In the genomic region with DNA sequence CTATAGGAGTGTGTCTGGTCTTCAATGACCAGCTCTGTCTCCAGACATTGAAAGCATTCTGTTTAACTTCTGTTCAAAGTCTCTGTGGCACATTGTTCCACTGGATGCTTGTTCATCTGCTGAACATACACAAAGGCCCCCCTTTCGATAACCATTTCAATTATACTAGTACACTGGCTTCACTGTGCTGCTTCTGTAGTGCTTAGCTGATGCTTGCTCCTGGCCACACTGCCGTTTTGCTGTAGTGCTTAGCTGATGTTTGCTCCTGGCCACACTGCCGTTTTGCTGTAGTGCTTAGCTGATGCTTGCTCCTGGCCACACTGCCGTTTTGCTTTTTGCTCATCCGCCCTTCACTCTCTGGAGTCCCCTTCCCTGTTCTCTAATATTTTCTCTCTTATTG, we compare ENCODE assay signal across 10 mouse cellular contexts. TPM values are rescaled to one million over a fixed set of nuclear protein-coding genes. Genes with fewer than 3 reads are reported as not detected.
DNase-seq lines count a peak whose midpoint lies in the region; ATAC-seq lines count a peak whose summit lies in the region.
"Had no signal": no experiment of that assay in that cellular context is flagged by ENCODE, and none has a peak within 500 bp of the region (broad histone marks: within the 10 kb centered on the region; RNA-seq: fewer than 3 reads in every experiment).

No protein-coding gene starts in this region.

- H3K27ac ChIP-seq in forebrain, embryonic 12.5 days = 0 out of 2 replicates have a peak overlapping the region, but pooled peaks have one; percentile 19
- no peak overlapping the region for H3K27ac ChIP-seq in forebrain, embryonic 13.5 days
- peak overlapping the region; percentile 4; the same call in 1 of the 2 replicates for H3K27ac ChIP-seq in hindbrain, embryonic 10.5 days
- H3K27ac ChIP-seq in hindbrain, embryonic 12.5 days = no peak overlapping the region

- no peak overlapping the region for H3K9ac ChIP-seq in forebrain, embryonic 12.5 days
- H3K9ac ChIP-seq in forebrain, embryonic 13.5 days = no peak overlapping the region
- no peak overlapping the region for H3K9ac ChIP-seq in hindbrain, embryonic 12.5 days

- H3K9me3 ChIP-seq in forebrain, embryonic 12.5 days = no peaks in the 10 kb centered on the region
- no peaks in the 10 kb centered on the region for H3K9me3 ChIP-seq in forebrain, embryonic 13.5 days (replicated peaks)
- no peaks in the 10 kb centered on the region for H3K9me3 ChIP-seq in hindbrain, embryonic 10.5 days
- no peaks in the 10 kb centered on the region for H3K9me3 ChIP-seq in hindbrain, embryonic 12.5 days (replicated peaks)

- no peak for DNase-seq in hindbrain, embryonic 10.5 days (ENCODE audit: low spot score)
- peak; percentile 21 for DNase-seq in retina, postnatal 1 day
- no peak for DNase-seq in retina, embryonic 14.5 days (ENCODE audit: low spot score)
- no peak for DNase-seq in yolk sac, embryonic 10.5 days (ENCODE audit: low spot score)
- no peak for DNase-seq in layer of hippocampus, adult 9-11 months
- DNase-seq: cerebellum, postnatal 10 days; lung, adult 2 months had no signal

- peaks cover 17% of the 10 kb centered on the region for H3K4me1 ChIP-seq in forebrain, embryonic 12.5 days
- peaks cover 22% of the 10 kb centered on the region for H3K4me1 ChIP-seq in forebrain, embryonic 13.5 days
- peaks cover 8% of the 10 kb centered on the region for H3K4me1 ChIP-seq in hindbrain, embryonic 10.5 days (replicated peaks)
- H3K4me1 ChIP-seq in hindbrain, embryonic 12.5 days = peaks cover 13% of the 10 kb centered on the region

- no peaks in the 10 kb centered on the region for H3K27me3 ChIP-seq in forebrain, embryonic 12.5 days
- no peaks in the 10 kb centered on the region for H3K27me3 ChIP-seq in forebrain, embryonic 13.5 days
- no peaks in the 10 kb centered on the region for H3K27me3 ChIP-seq in hindbrain, embryonic 10.5 days (ENCODE audit: insufficient read depth, poor library complexity, severe bottlenecking)
- no peaks in the 10 kb centered on the region for H3K27me3 ChIP-seq in hindbrain, embryonic 12.5 days

- H3K36me3 ChIP-seq in forebrain, embryonic 12.5 days (replicated peaks) = no peaks in the 10 kb centered on the region
- no peaks in the 10 kb centered on the region for H3K36me3 ChIP-seq in forebrain, embryonic 13.5 days (ENCODE audit: poor library complexity, severe bottlenecking)
- H3K36me3 ChIP-seq in hindbrain, embryonic 10.5 days = no peaks in the 10 kb centered on the region
- H3K36me3 ChIP-seq in hindbrain, embryonic 12.5 days = no peaks in the 10 kb centered on the region

- H3K4me3 ChIP-seq in forebrain, embryonic 12.5 days (replicated peaks) = no peak overlapping the region
- no peak overlapping the region for H3K4me3 ChIP-seq in forebrain, embryonic 13.5 days
- no peak overlapping the region for H3K4me3 ChIP-seq in hindbrain, embryonic 10.5 days
- no peak overlapping the region for H3K4me3 ChIP-seq in hindbrain, embryonic 12.5 days

- ATAC-seq in forebrain, embryonic 12.5 days (ENCODE audit: low FRiP score) = no peak
- ATAC-seq in forebrain, embryonic 13.5 days = no peak
- ATAC-seq in hindbrain, embryonic 12.5 days (ENCODE audit: low FRiP score) = no peak

- WGBS in forebrain, embryonic 12.5 days = 56% methylated on average over 5 of the region's 5 CpGs
- WGBS in forebrain, embryonic 13.5 days = 53% methylated on average over 5 of the region's 5 CpGs
- WGBS in hindbrain, embryonic 10.5 days = 77% methylated on average over 5 of the region's 5 CpGs
- 59% methylated on average over 5 of the region's 5 CpGs for WGBS in hindbrain, embryonic 12.5 days

- H3K4me2 ChIP-seq in forebrain, embryonic 12.5 days = no peak overlapping the region
- H3K4me2 ChIP-seq in forebrain, embryonic 13.5 days = no peak overlapping the region
- no peak overlapping the region for H3K4me2 ChIP-seq in hindbrain, embryonic 12.5 days (replicated peaks)

RNA-seq across cellular contexts. Expression of a gene that starts 19.4 kb away (rescaled TPM):
- polyA plus RNA-seq in forebrain, embryonic 12.5 days (2016; fragmentation: Nextera tagmentation; extraction: Ambion mirVana) = 12.9 and 14.5 TPM in 2 replicates
- polyA plus RNA-seq in forebrain, embryonic 13.5 days (2015; fragmentation: Nextera tagmentation; extraction: Ambion mirVana) = 9.4 and 10.4 TPM in 2 replicates
- 9.2 and 10.0 TPM in 2 replicates for polyA plus RNA-seq in hindbrain, embryonic 10.5 days (2016; fragmentation: Nextera tagmentation; extraction: Ambion mirVana)
- 10.9 and 14.3 TPM in 2 replicates for polyA plus RNA-seq in hindbrain, embryonic 12.5 days (2016; fragmentation: Nextera tagmentation; extraction: Ambion mirVana)

Comparison
In these comparisons a context has a peak if more than half of its experiments do, and no peak if none do; other contexts are left out.
1. H3K27ac ChIP-seq: peak in forebrain, embryonic 12.5 days (single experiment) and hindbrain, embryonic 10.5 days (single experiment); none in forebrain, embryonic 13.5 days (single experiment) and hindbrain, embryonic 12.5 days (single experiment).